Mouse (Mus musculus) spleen, postnatal 14 days (tissue): ENCODE results near the gene Dlg2.

Experiments
- DNase-seq, 2 experiments: peaks; one replicate each; pipeline ENCODE4 v3.0.0; 2021 to 2022; ENCODE audit warnings: low spot score in 2 of 2

The Dlg2 gene

GRCm38 (mm10) chr7:90539481-90540402 lies 63.3 kb downstream of the Dlg2 start:
- DNase-seq = no peak

GRCm38 (mm10) chr7:90540811-90541323 lies 64.4 kb downstream of the Dlg2 start:
- no peak for DNase-seq

- DNase-seq = no peak
Observed at GRCm38 (mm10) chr7:90553399-90553798, 76.9 kb downstream of the Dlg2 start.

- DNase-seq = no peak
Observed at GRCm38 (mm10) chr7:90554421-90554820, 77.9 kb downstream of the Dlg2 start.

- no peak for DNase-seq
Observed at GRCm38 (mm10) chr7:90569130-90569529, 92.7 kb downstream of the Dlg2 start.

GRCm38 (mm10) chr7:90587795-90588194 lies 111.3 kb downstream of the Dlg2 start:
- no peak for DNase-seq

GRCm38 (mm10) chr7:90588318-90588717 lies 111.8 kb downstream of the Dlg2 start:
- DNase-seq = no peak

GRCm38 (mm10) chr7:90609764-90610163 lies 133.3 kb downstream of the Dlg2 start:
- no peak for DNase-seq

GRCm38 (mm10) chr7:90630546-90630945 lies 154.1 kb downstream of the Dlg2 start:
- no peak for DNase-seq

GRCm38 (mm10) chr7:90649512-90649911 lies 173.0 kb downstream of the Dlg2 start:
- DNase-seq = no peak

GRCm38 (mm10) chr7:90651128-90651527 lies 174.7 kb downstream of the Dlg2 start:
- DNase-seq = no peak

GRCm38 (mm10) chr7:90651611-90652010 lies 175.1 kb downstream of the Dlg2 start:
- no peak for DNase-seq

- no peak for DNase-seq
Observed at GRCm38 (mm10) chr7:90658593-90658992, 182.1 kb downstream of the Dlg2 start.

GRCm38 (mm10) chr7:90694050-90694449 lies 217.6 kb downstream of the Dlg2 start:
- no peak for DNase-seq

- no peak for DNase-seq
Observed at GRCm38 (mm10) chr7:90696181-90696950, 219.9 kb downstream of the Dlg2 start.

GRCm38 (mm10) chr7:90703163-90703852 lies 226.8 kb downstream of the Dlg2 start:
- DNase-seq = no peak

- no peak for DNase-seq
Observed at GRCm38 (mm10) chr7:90703951-90704350, 227.5 kb downstream of the Dlg2 start.

- DNase-seq = no peak
Observed at GRCm38 (mm10) chr7:90734086-90734485, 257.6 kb downstream of the Dlg2 start.

- no peak for DNase-seq
Observed at GRCm38 (mm10) chr7:90736369-90736768, 259.9 kb downstream of the Dlg2 start.

- DNase-seq = no peak
Observed at GRCm38 (mm10) chr7:90748636-90749035, 272.2 kb downstream of the Dlg2 start.

- no peak for DNase-seq
Observed at GRCm38 (mm10) chr7:90787945-90788344, 311.5 kb downstream of the Dlg2 start.

GRCm38 (mm10) chr7:90791522-90791921 lies 315.1 kb downstream of the Dlg2 start:
- DNase-seq = no peak
